Mouse (Mus musculus) heart, embryonic 14.5 days (tissue): Measurements from ENCODE around the gene Smarca2. TPM values are rescaled to one million over a fixed set of nuclear protein-coding genes. Genes with fewer than 3 reads are reported as not detected.
"Not testable (repeated sequence)": the region's sequence is repeated elsewhere in the genome, so short reads cannot be mapped to it uniquely, and the experiment has no call there.

ENCODE experiments used
- ATAC-seq: fragments of 200-750 bp; cut with Nextera tagmentation; 2 replicates; pipeline ENCODE4 v1.8.0; 2017; ENCODE audit warnings: low read depth, moderate TSS enrichment; ENCODE audit not compliant: insufficient number of reproducible peaks, insufficient read depth, low FRiP score
- H3K27ac ChIP-seq, 2 experiments: fragments of 200-500 bp in 1 of 2; fragments of 300-500 bp in 1 of 2; sonication (generic) in 1 of 2; replicated peaks in 1 of 2; 2 replicates each; pipeline ENCODE4 v1.5.1; 2012 to 2014; ENCODE audit warnings: low read depth in 2 of 2, low read length in 2 of 2, control low read depth in 1 of 2, mild to moderate bottlenecking in 1 of 2, mixed read lengths in 1 of 2; ENCODE audit not compliant: control insufficient read depth in 1 of 2, insufficient read depth in 1 of 2
- H3K27me3 ChIP-seq: fragments of 300-500 bp; sonication (generic); 2 replicates; pipeline ENCODE4 v1.6.1; 2014; ENCODE audit warnings: mild to moderate bottlenecking, low read length, control low read depth; ENCODE audit not compliant: control insufficient read depth, insufficient read depth
- H3K36me3 ChIP-seq: fragments of 300-500 bp; sonication (generic); 2 replicates; pipeline ENCODE4 v1.6.1; 2014; ENCODE audit warnings: mild to moderate bottlenecking, control low read depth, low read length, mixed read lengths; ENCODE audit not compliant: control insufficient read depth, insufficient read depth
- H3K4me1 ChIP-seq, 2 experiments: fragments of 200-500 bp in 1 of 2; fragments of 300-500 bp in 1 of 2; sonication (generic) in 1 of 2; 2 replicates each; pipeline ENCODE4 v1.6.1; 2012 to 2014; ENCODE audit warnings: low read length in 2 of 2, control low read depth in 1 of 2, mixed read lengths in 1 of 2; ENCODE audit not compliant: control insufficient read depth in 2 of 2, insufficient read depth in 2 of 2
- H3K4me2 ChIP-seq: fragments of 300-500 bp; sonication (generic); 2 replicates; pipeline ENCODE4 v1.6.1; 2014; ENCODE audit warnings: mild to moderate bottlenecking, low read length
- H3K4me3 ChIP-seq, 2 experiments: fragments of 200-500 bp in 1 of 2; fragments of 300-500 bp in 1 of 2; sonication (generic) in 1 of 2; 2 replicates each; pipeline ENCODE4 v1.5.1; 2012 to 2014; ENCODE audit warnings: low read length in 2 of 2, mild to moderate bottlenecking in 2 of 2, control low read depth in 1 of 2, low read depth in 1 of 2, moderate library complexity in 1 of 2; ENCODE audit not compliant: control insufficient read depth in 1 of 2, insufficient read depth in 1 of 2
- H3K9ac ChIP-seq: fragments of 300-500 bp; sonication (generic); 2 replicates; pipeline ENCODE4 v1.6.1; 2014; ENCODE audit warnings: mild to moderate bottlenecking, low read length
- H3K9me3 ChIP-seq: fragments of 300-500 bp; sonication (generic); 2 replicates; pipeline ENCODE4 v1.6.1; 2016; ENCODE audit warnings: low read length, control low read depth; ENCODE audit not compliant: control insufficient read depth
- WGBS: fragments of 180-500 bp; shearing (Covaris S2); extraction: QIAGEN DNeasy Blood & Tissue Kit; methylation state at CpG from one replicate; pipeline ENCODE4 v1.1.7; 2014; 5-methylcytosine and 5-hydroxymethylcytosine counted together
- polyA plus RNA-seq: library from polyadenylated mRNA; unstranded; fragments of >200 nt; fragmentation: Nextera tagmentation; extraction: Ambion mirVana; gene quantifications from 2 replicates; pipeline ENCODE4 v1.2.1, GENCODE M21; 2014

Smarca2 gene
- polyA plus RNA-seq, 1 experiment from 2014 or later, result 32.3 TPM

GRCm38 (mm10) chr19:26646128-26646527 lies 41.3 kb downstream of the Smarca2 start:
- ATAC-seq, result no peak
- WGBS, result 43% methylated on average over 2 of the region's 2 CpGs
- Histone ChIP-seq H3K27me3 (no peaks in the 10 kb centered on the region), H3K4me1 (peaks cover 0 to 4% of the 10 kb centered on the region in 2 experiments; a peak in 1 of 4 replicates), H3K9ac (no peak overlapping the region), H3K36me3 (peaks cover 27% of the 10 kb centered on the region), H3K27ac (no peak overlapping the region), H3K4me3 (no peak overlapping the region), H3K4me2 (no peak overlapping the region), H3K9me3 (no peaks in the 10 kb centered on the region)

- ATAC-seq, result no peak
- Histone ChIP-seq H3K4me2 (no peak overlapping the region), H3K4me1 (no peaks in the 10 kb centered on the region), H3K9ac (no peak overlapping the region), H3K36me3 (peaks cover 50% of the 10 kb centered on the region), H3K27ac (no peak overlapping the region), H3K27me3 (no peaks in the 10 kb centered on the region), H3K9me3 (no peaks in the 10 kb centered on the region), H3K4me3 (no peak overlapping the region)
- 82% methylated on average over 7 of the region's 7 CpGs for WGBS
Measured at GRCm38 (mm10) chr19:26650585-26651273, 45.9 kb downstream of the Smarca2 start.

GRCm38 (mm10) chr19:26658324-26658723 lies 53.5 kb downstream of the Smarca2 start:
- Histone ChIP-seq H3K4me1 (no peaks in the 10 kb centered on the region), H3K27me3 (no peaks in the 10 kb centered on the region), H3K27ac (no peak overlapping the region), H3K4me3 (no peak overlapping the region), H3K4me2 (no peak overlapping the region), H3K9ac (no peak overlapping the region), H3K36me3 (peaks cover 20% of the 10 kb centered on the region; the same call in 1 of the 2 replicates), H3K9me3 (no peaks in the 10 kb centered on the region)
- no peak for ATAC-seq
- 67% methylated on average over 7 of the region's 7 CpGs for WGBS

GRCm38 (mm10) chr19:26659976-26660375 lies 55.1 kb downstream of the Smarca2 start:
- Histone ChIP-seq H3K4me3 (no peak overlapping the region), H3K27me3 (no peaks in the 10 kb centered on the region), H3K9me3 (no peaks in the 10 kb centered on the region), H3K27ac (no peak overlapping the region), H3K4me1 (no peaks in the 10 kb centered on the region), H3K36me3 (peaks cover 11% of the 10 kb centered on the region; the same call in 1 of the 2 replicates), H3K9ac (no peak overlapping the region), H3K4me2 (no peak overlapping the region)
- 83% methylated on average over 5 of the region's 5 CpGs for WGBS
- ATAC-seq, result no peak

GRCm38 (mm10) chr19:26661198-26661597 lies 56.3 kb downstream of the Smarca2 start:
- no peak for ATAC-seq
- H3K27ac ChIP-seq, result no peak overlapping the region
- no peaks in the 10 kb centered on the region for H3K4me1 ChIP-seq
- H3K36me3 ChIP-seq, result peaks cover 7% of the 10 kb centered on the region; the same call in 1 of the 2 replicates
- no peak overlapping the region for H3K4me3 ChIP-seq
- H3K4me2 ChIP-seq, result no peak overlapping the region
- H3K9ac ChIP-seq, result no peak overlapping the region
- 77% methylated on average over 3 of the region's 3 CpGs for WGBS
- H3K27me3 ChIP-seq, result no peaks in the 10 kb centered on the region
- no peaks in the 10 kb centered on the region for H3K9me3 ChIP-seq

- Histone ChIP-seq H3K4me2 (no peak overlapping the region), H3K4me3 (no peak overlapping the region), H3K27ac (no peak overlapping the region), H3K4me1 (no peaks in the 10 kb centered on the region), H3K9me3 (no peaks in the 10 kb centered on the region), H3K9ac (no peak overlapping the region), H3K36me3 (peaks cover 19% of the 10 kb centered on the region), H3K27me3 (no peaks in the 10 kb centered on the region)
- WGBS, result 70% methylated on average over 5 of the region's 5 CpGs
- no peak for ATAC-seq
Measured at GRCm38 (mm10) chr19:26666303-26666702, 61.5 kb downstream of the Smarca2 start.

GRCm38 (mm10) chr19:26670089-26670488 lies 65.2 kb downstream of the Smarca2 start:
- no peak overlapping the region for H3K4me2 ChIP-seq
- no peak overlapping the region for H3K9ac ChIP-seq
- peaks cover 30% of the 10 kb centered on the region for H3K36me3 ChIP-seq
- no peak overlapping the region for H3K27ac ChIP-seq
- WGBS, result 82% methylated on average over 6 of the region's 6 CpGs
- no peak overlapping the region for H3K4me3 ChIP-seq
- H3K4me1 ChIP-seq, result no peaks in the 10 kb centered on the region
- no peaks in the 10 kb centered on the region for H3K27me3 ChIP-seq
- no peak for ATAC-seq
- no peaks in the 10 kb centered on the region for H3K9me3 ChIP-seq

GRCm38 (mm10) chr19:26671413-26671812 lies 66.6 kb downstream of the Smarca2 start:
- not testable (repeated sequence) for H3K27me3 ChIP-seq, H3K4me1 ChIP-seq, H3K4me2 ChIP-seq, ATAC-seq, H3K4me3 ChIP-seq, H3K9me3 ChIP-seq, H3K27ac ChIP-seq, H3K9ac ChIP-seq
- H3K36me3 ChIP-seq, result peaks cover 32% of the 10 kb centered on the region
